Mouse (Mus musculus) fat pad, adult 2 months (tissue): ENCODE data around the gene Ercc6.

Experiments
- DNase-seq: peaks from one replicate; pipeline ENCODE4 v3.0.0-alpha.2; 2011; ENCODE audit warnings: low read depth, low spot score; ENCODE audit errors: extremely low read depth

Gene Ercc6

GRCm38 (mm10) chr14:32513336-32514032 is at the start of gene Ercc6:
Gene Ercc6, plus strand, starts transcription at chr14:32513521.
- no peak for DNase-seq

- no peak for DNase-seq
Observed at GRCm38 (mm10) chr14:32464601-32465505, 48.5 kb upstream of the Ercc6 start, which contains the start of gene Slc18a3. Gene Slc18a3, minus strand, starts transcription at chr14:32464850.

GRCm38 (mm10) chr14:32465506-32465870 is 47.8 kb upstream of the Ercc6 start:
- no peak for DNase-seq

- DNase-seq: no peak
Observed at GRCm38 (mm10) chr14:32465889-32466288, 47.4 kb upstream of the Ercc6 start, which contains the start of gene Chat. Gene Chat, minus strand, starts transcription at chr14:32465989.

GRCm38 (mm10) chr14:32467606-32468005 is 45.7 kb upstream of the Ercc6 start:
- no peak for DNase-seq

- DNase-seq: no peak
Observed at GRCm38 (mm10) chr14:32472996-32473395, 40.3 kb upstream of the Ercc6 start.

- DNase-seq: no peak
Observed at GRCm38 (mm10) chr14:32476559-32476958, 36.8 kb upstream of the Ercc6 start.

- no peak for DNase-seq
Observed at GRCm38 (mm10) chr14:32477581-32477980, 35.7 kb upstream of the Ercc6 start.

GRCm38 (mm10) chr14:32482061-32482460 is 31.3 kb upstream of the Ercc6 start:
- DNase-seq: no peak

GRCm38 (mm10) chr14:32492521-32492920 is 20.8 kb upstream of the Ercc6 start:
- no peak for DNase-seq

- no peak for DNase-seq
Observed at GRCm38 (mm10) chr14:32496115-32496850, 17.0 kb upstream of the Ercc6 start.

GRCm38 (mm10) chr14:32501303-32501702 is 12.0 kb upstream of the Ercc6 start:
- no peak for DNase-seq

- DNase-seq: no peak
Observed at GRCm38 (mm10) chr14:32502764-32503688, 10.3 kb upstream of the Ercc6 start.

GRCm38 (mm10) chr14:32503897-32504296 is 9.4 kb upstream of the Ercc6 start:
- no peak for DNase-seq

GRCm38 (mm10) chr14:32506329-32506728 is 7.0 kb upstream of the Ercc6 start:
- DNase-seq: no peak

GRCm38 (mm10) chr14:32507216-32507615 is 6.1 kb upstream of the Ercc6 start:
- DNase-seq: no peak

- DNase-seq: no peak
Observed at GRCm38 (mm10) chr14:32508105-32508835, 5.1 kb upstream of the Ercc6 start.

GRCm38 (mm10) chr14:32509443-32509961 is 3.8 kb upstream of the Ercc6 start:
- DNase-seq: no peak

GRCm38 (mm10) chr14:32512912-32513311 is 409 bp upstream of the Ercc6 start:
- DNase-seq: no peak
